16 mouse cellular contexts compared by ENCODE assay signal in the genomic region with DNA sequence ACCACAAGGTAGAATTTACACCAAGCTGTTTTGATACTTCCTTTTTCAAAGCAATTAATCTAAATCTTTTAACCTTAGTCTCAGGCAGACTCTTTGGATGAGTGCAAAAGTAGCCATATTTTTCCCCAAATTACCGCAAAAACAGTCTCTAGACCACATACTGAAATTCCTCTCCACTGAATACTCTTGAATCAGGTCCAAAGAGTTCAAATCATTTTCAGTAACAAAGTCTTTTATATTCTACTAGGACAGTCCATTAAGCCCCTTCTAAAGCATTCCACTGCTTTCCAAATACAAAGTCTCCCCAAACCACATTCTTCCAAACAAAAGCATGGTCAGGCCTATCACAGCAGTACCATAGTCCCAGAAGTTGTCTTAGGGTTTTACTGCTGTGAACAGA.
"Had no signal": no experiment of that assay in that cellular context is flagged by ENCODE, and none has a peak within 500 bp of the region (broad histone marks: within the 10 kb centered on the region; RNA-seq: fewer than 3 reads in every experiment).

No protein-coding gene starts in this region.

- DNase-seq: heart, postnatal 10 days; heart, postnatal 14 days; heart, postnatal 36 days; heart, postnatal 4 days; kidney, adult 11 months; kidney, adult 18-20 months; kidney, adult 2 months; kidney, adult 8-10 months; kidney, adult 9 months; kidney, postnatal 10 days; kidney, postnatal 14 days; kidney, postnatal 25 days; kidney, postnatal 36 days; kidney, postnatal 4 days; layer of hippocampus, adult 9-11 months; layer of hippocampus, postnatal 36 days had no signal
